Mouse (Mus musculus) lung, postnatal 0 days (tissue): ENCODE measurements around the gene Sptbn4. TPM values are rescaled to one million over a fixed set of nuclear protein-coding genes. Genes with fewer than 3 reads are reported as not detected.

Source experiments
- ATAC-seq: fragments of 200-750 bp; cut with Nextera tagmentation; 2 replicates; pipeline ENCODE4 v1.8.0; 2017; ENCODE audit warnings: moderate library complexity
- DNase-seq: peaks from one replicate; pipeline ENCODE4 v3.0.0-alpha.2; 2016; ENCODE audit warnings: low spot score
- H3K27ac ChIP-seq: fragments of 300-500 bp; sonication (generic); 2 replicates; pipeline ENCODE4 v1.5.1; 2014; ENCODE audit warnings: antibody characterized with exemption, mild to moderate bottlenecking, low read length, mixed read lengths
- H3K27me3 ChIP-seq: fragments of 300-500 bp; sonication (generic); replicated peaks from 2 replicates; pipeline ENCODE4 v1.6.1; 2014; ENCODE audit warnings: low read length, mixed read lengths; ENCODE audit not compliant: insufficient read depth
- H3K36me3 ChIP-seq: fragments of 300-500 bp; sonication (generic); 2 replicates; pipeline ENCODE4 v1.6.1; 2014; ENCODE audit warnings: low read length, mixed read lengths; ENCODE audit not compliant: insufficient read depth
- H3K4me1 ChIP-seq: fragments of 300-500 bp; sonication (generic); 2 replicates; pipeline ENCODE4 v1.6.1; 2014; ENCODE audit warnings: antibody characterized with exemption, low read depth, low read length, mixed read lengths; ENCODE audit not compliant: insufficient read depth
- H3K4me2 ChIP-seq: fragments of 300-500 bp; sonication (generic); replicated peaks from 2 replicates; pipeline ENCODE4 v1.6.1; 2014; ENCODE audit warnings: low read depth, mild to moderate bottlenecking, low read length, moderate library complexity, mixed read lengths
- H3K4me3 ChIP-seq: fragments of 300-500 bp; sonication (generic); 2 replicates; pipeline ENCODE4 v1.5.1; 2014; ENCODE audit warnings: low read depth, low read length
- H3K9ac ChIP-seq: fragments of 300-500 bp; sonication (generic); replicated peaks from 2 replicates; pipeline ENCODE4 v1.6.1; 2014; ENCODE audit warnings: low read depth, mild to moderate bottlenecking
- H3K9me3 ChIP-seq: fragments of 300-500 bp; sonication (generic); 2 replicates; pipeline ENCODE4 v1.6.1; 2016; ENCODE audit warnings: low read length, mixed read lengths
- CTCF ChIP-seq: IDR thresholded peaks from 2 replicates; pipeline ENCODE4 v1.5.1; 2016; ENCODE audit warnings: antibody characterized with exemption, mild to moderate bottlenecking
- EP300 ChIP-seq: IDR thresholded peaks from 2 replicates; pipeline ENCODE4 v1.6.1; 2016; ENCODE audit warnings: antibody characterized with exemption, mild to moderate bottlenecking, control low read depth
- WGBS: fragments of 180-500 bp; shearing (Covaris S2); extraction: QIAGEN DNeasy Blood & Tissue Kit; methylation state at CpG from one replicate; pipeline ENCODE4 v1.1.7; 2014; 5-methylcytosine and 5-hydroxymethylcytosine counted together
- polyA plus RNA-seq: library from polyadenylated mRNA; unstranded; fragments of >200 nt; fragmentation: Nextera tagmentation; extraction: Ambion mirVana; gene quantifications from 2 replicates; pipeline ENCODE4 v1.2.1, GENCODE M21; 2015

Gene Sptbn4
- polyA plus RNA-seq, 1 experiment from 2014 or later: 0.20 TPM

- Histone ChIP-seq H3K4me2 (peak overlapping the region; percentile 70), H3K4me3 (peak overlapping the region; percentile 34), H3K9me3 (no peaks in the 10 kb centered on the region), H3K9ac (peak overlapping the region; percentile 27; the same call in 1 of the 2 replicates), H3K36me3 (no peaks in the 10 kb centered on the region), H3K27ac (no peak overlapping the region), H3K4me1 (peaks cover 6% of the 10 kb centered on the region; the same call in 1 of the 2 replicates), H3K27me3 (peaks cover 28% of the 10 kb centered on the region)
- 1% methylated on average over 52 of the region's 52 CpGs for WGBS
- no peak for TF ChIP-seq EP300
- no peak for TF ChIP-seq CTCF
- DNase-seq (peak; percentile 99), ATAC-seq (peak; percentile 97)
These were observed 86.1 kb downstream of the Sptbn4 start for GRCm38 (mm10) chr7:27361283-27361946.

GRCm38 (mm10) chr7:27360749-27361148 lies 86.7 kb downstream of the Sptbn4 start:
- no peaks in the 10 kb centered on the region for H3K36me3 ChIP-seq
- no peaks in the 10 kb centered on the region for H3K9me3 ChIP-seq
- ATAC-seq: no peak
- no peak overlapping the region for H3K4me3 ChIP-seq
- H3K9ac ChIP-seq: no peak overlapping the region
- 47% methylated on average over 6 of the region's 6 CpGs for WGBS
- no peak overlapping the region for H3K27ac ChIP-seq
- DNase-seq: no peak
- H3K4me1 ChIP-seq: peaks cover 7% of the 10 kb centered on the region; the same call in 1 of the 2 replicates
- TF ChIP-seq CTCF: no peak
- TF ChIP-seq EP300: no peak
- H3K4me2 ChIP-seq: no peak overlapping the region
- H3K27me3 ChIP-seq: peaks cover 22% of the 10 kb centered on the region; the same call in 1 of the 2 replicates

GRCm38 (mm10) chr7:27359706-27360358 lies 87.7 kb downstream of the Sptbn4 start:
- Histone ChIP-seq H3K4me1 (peaks cover 13% of the 10 kb centered on the region; the same call in 1 of the 2 replicates), H3K4me3 (no peak overlapping the region), H3K9ac (no peak overlapping the region), H3K36me3 (no peaks in the 10 kb centered on the region), H3K9me3 (no peaks in the 10 kb centered on the region), H3K4me2 (no peak overlapping the region), H3K27ac (no peak overlapping the region), H3K27me3 (peaks cover 14% of the 10 kb centered on the region; the same call in 1 of the 2 replicates)
- 80% methylated on average over 9 of the region's 9 CpGs for WGBS
- no peak for TF ChIP-seq CTCF
- no peak for TF ChIP-seq EP300
- no peak for DNase-seq
- ATAC-seq: no peak

- ATAC-seq (no peak), DNase-seq (no peak)
- WGBS: 66% methylated on average over 2 of the region's 2 CpGs
- Histone ChIP-seq H3K9me3 (no peaks in the 10 kb centered on the region), H3K4me1 (peaks cover 13% of the 10 kb centered on the region; the same call in 1 of the 2 replicates), H3K36me3 (no peaks in the 10 kb centered on the region), H3K4me2 (no peak overlapping the region), H3K4me3 (no peak overlapping the region), H3K27ac (no peak overlapping the region), H3K9ac (no peak overlapping the region), H3K27me3 (peaks cover 7% of the 10 kb centered on the region; the same call in 1 of the 2 replicates)
- 0 out of 2 replicates have a peak, but pooled peaks have one; percentile 6 for TF ChIP-seq CTCF
- no peak for TF ChIP-seq EP300
These were observed 88.3 kb downstream of the Sptbn4 start for GRCm38 (mm10) chr7:27359162-27359561.

- ATAC-seq: no peak
- H3K36me3 ChIP-seq: peaks cover under 1% of the 10 kb centered on the region; the same call in 1 of the 2 replicates
- no peaks in the 10 kb centered on the region for H3K27me3 ChIP-seq
- peak overlapping the region; percentile 72; the same call in 1 of the 2 replicates for H3K27ac ChIP-seq
- no peaks in the 10 kb centered on the region for H3K9me3 ChIP-seq
- 22% methylated on average over 3 of the region's 3 CpGs for WGBS
- H3K4me1 ChIP-seq: peaks cover 13% of the 10 kb centered on the region; the same call in 1 of the 2 replicates
- DNase-seq: peak; percentile 61
- no peak overlapping the region for H3K4me3 ChIP-seq
- H3K4me2 ChIP-seq: no peak overlapping the region; the same call in 1 of the 2 replicates
- no peak overlapping the region for H3K9ac ChIP-seq
- TF ChIP-seq EP300 (no peak), CTCF (no peak)
These were observed 89.9 kb downstream of the Sptbn4 start for GRCm38 (mm10) chr7:27357595-27357978.

- H3K36me3 ChIP-seq: peaks cover 6% of the 10 kb centered on the region; the same call in 1 of the 2 replicates
- no peaks in the 10 kb centered on the region for H3K9me3 ChIP-seq
- peak within 1 kb of the TSS; percentile 72 for H3K27ac ChIP-seq
- peak within 1 kb of the TSS; percentile 38 for H3K9ac ChIP-seq
- 2% methylated on average over 27 of the region's 27 CpGs for WGBS
- H3K4me1 ChIP-seq: peaks cover 13% of the 10 kb centered on the region; the same call in 1 of the 2 replicates
- peak; percentile 24 for TF ChIP-seq CTCF
- TF ChIP-seq EP300: no peak
- ATAC-seq (no peak), DNase-seq (peak; percentile 56)
- no peaks in the 10 kb centered on the region for H3K27me3 ChIP-seq
- H3K4me3 ChIP-seq: peak within 1 kb of the TSS; percentile 69
- H3K4me2 ChIP-seq: peak within 1 kb of the TSS; percentile 70
These were observed 90.5 kb downstream of the Sptbn4 start, which contains the start of gene Gm20479 for GRCm38 (mm10) chr7:27356861-27357594. TSS of gene Gm20479 (minus strand) at chr7:27357419.
